Mouse (Mus musculus): ENCODE data around the gene Map3k14. TPM values are rescaled to one million over a fixed set of nuclear protein-coding genes. Genes with fewer than 3 reads are reported as not detected.
"Not testable (repeated sequence)": the region's sequence is repeated elsewhere in the genome, so short reads cannot be mapped to it uniquely, and the experiment has no call there.

Map3k14 gene
- polyA plus RNA-seq, 1 experiment from 2014 or later, result 3.8 TPM

DNA sequence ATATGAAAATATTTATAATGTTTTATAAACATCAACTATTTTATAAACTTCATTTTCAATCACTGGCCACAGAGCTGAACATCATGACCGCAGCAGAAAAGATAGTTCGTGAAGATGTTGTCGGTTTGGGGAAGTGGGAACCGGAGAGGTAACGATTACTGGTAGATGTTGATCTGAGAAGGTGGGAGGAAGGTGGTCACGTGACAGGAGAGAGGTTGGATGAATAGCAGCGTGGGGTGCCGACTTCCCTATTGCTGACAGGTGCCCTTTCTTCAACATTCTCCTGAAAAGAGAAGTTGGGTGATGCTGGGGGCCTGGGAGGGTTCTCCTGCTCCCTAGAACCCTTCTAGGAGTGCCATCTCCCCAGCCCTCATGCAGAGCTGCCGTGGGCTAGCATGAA is 37.3 kb upstream of the Map3k14 start:
- no peak for DNase-seq (ENCODE audit: low spot score)
- Histone ChIP-seq H3K9me3 (ENCODE audit: control insufficient read depth, low read length) (no peaks in the 10 kb centered on the region), H3K9ac (ENCODE audit: low read length) (no peak overlapping the region), H3K4me2 (ENCODE audit: low read depth, low read length, severe bottlenecking) (no peak overlapping the region), H3K27me3 (ENCODE audit: control insufficient read depth, insufficient read depth, low read length) (no peaks in the 10 kb centered on the region), H3K4me3 (ENCODE audit: low read depth, low read length) (no peak overlapping the region), H3K4me1 (replicated peaks; ENCODE audit: control insufficient read depth, insufficient read depth, low read length) (no peaks in the 10 kb centered on the region), H3K27ac (ENCODE audit: low read depth, low read length) (no peak overlapping the region), H3K36me3 (ENCODE audit: control insufficient read depth, insufficient read depth, low read length) (no peaks in the 10 kb centered on the region)
- WGBS, result 87% methylated on average over 9 of the region's 9 CpGs
- no peak for ATAC-seq (replicated peaks; ENCODE audit: low FRiP score)

- no peak overlapping the region for H3K4me3 ChIP-seq (ENCODE audit: low read depth, low read length)
- H3K9ac ChIP-seq (ENCODE audit: low read length), result no peak overlapping the region
- H3K4me1 ChIP-seq (replicated peaks; ENCODE audit: control insufficient read depth, insufficient read depth, low read length), result no peaks in the 10 kb centered on the region
- WGBS, result 93% methylated on average over 7 of the region's 7 CpGs
- no peak for DNase-seq (ENCODE audit: low spot score)
- no peak overlapping the region for H3K27ac ChIP-seq (ENCODE audit: low read depth, low read length)
- no peaks in the 10 kb centered on the region for H3K36me3 ChIP-seq (ENCODE audit: control insufficient read depth, insufficient read depth, low read length)
- H3K27me3 ChIP-seq (ENCODE audit: control insufficient read depth, insufficient read depth, low read length), result no peaks in the 10 kb centered on the region
- no peak overlapping the region for H3K4me2 ChIP-seq (ENCODE audit: low read depth, low read length, severe bottlenecking)
- H3K9me3 ChIP-seq (ENCODE audit: control insufficient read depth, low read length), result no peaks in the 10 kb centered on the region
- no peak for ATAC-seq (replicated peaks; ENCODE audit: low FRiP score)
These were observed 27.5 kb upstream of the Map3k14 start for GRCm38 (mm10) chr11:103294772-103295171.

DNA sequence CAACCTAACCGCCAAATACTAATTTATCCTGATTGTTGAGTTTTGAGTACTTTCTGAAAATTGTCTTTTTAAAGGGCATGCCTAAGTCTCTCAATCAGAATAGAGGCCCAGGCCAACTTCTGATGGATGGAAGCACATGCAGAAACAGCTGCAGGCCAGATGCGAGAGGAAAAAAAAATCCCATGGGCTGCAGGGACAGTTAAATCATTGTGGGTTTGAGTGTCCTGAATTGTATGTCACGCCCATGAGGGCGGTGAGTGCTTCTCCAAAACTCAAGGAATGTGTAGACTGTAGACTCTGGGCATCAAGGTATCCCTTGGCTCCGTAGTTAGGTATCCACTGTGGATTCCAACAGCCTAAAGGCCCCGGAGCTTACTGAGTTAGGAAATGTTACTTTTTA is 26.8 kb upstream of the Map3k14 start:
- no peaks in the 10 kb centered on the region for H3K36me3 ChIP-seq (ENCODE audit: control insufficient read depth, insufficient read depth, low read length)
- WGBS, result 89% methylated on average over 6 of the region's 6 CpGs
- ATAC-seq (replicated peaks; ENCODE audit: low FRiP score), result no peak

DNA sequence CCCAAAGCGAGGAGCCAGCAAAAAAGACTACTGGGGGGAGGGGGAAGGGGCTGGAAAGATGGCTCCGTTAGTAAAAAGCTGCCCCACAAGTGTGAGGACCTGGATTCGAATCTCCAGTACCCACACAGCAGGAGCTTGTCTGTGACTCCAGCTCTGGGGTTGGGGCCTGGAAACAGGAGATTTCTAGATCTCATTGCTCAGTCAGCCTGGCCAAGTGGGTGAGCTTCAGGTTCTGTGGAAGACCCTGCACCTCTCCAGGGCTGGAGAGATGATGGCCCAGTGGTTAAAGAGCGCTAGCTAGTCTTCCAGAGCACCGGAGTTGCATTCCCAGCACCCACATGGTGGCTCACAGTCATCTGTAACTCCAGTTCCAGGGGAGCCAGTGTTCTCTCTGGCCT is 25.6 kb upstream of the Map3k14 start:
- Histone ChIP-seq H3K27me3 (ENCODE audit: control insufficient read depth, insufficient read depth, low read length) (no peaks in the 10 kb centered on the region), H3K9me3 (ENCODE audit: control insufficient read depth, low read length) (no peaks in the 10 kb centered on the region), H3K9ac (ENCODE audit: low read length) (no peak overlapping the region), H3K4me1 (replicated peaks; ENCODE audit: control insufficient read depth, insufficient read depth, low read length) (no peaks in the 10 kb centered on the region), H3K4me3 (ENCODE audit: low read depth, low read length) (no peak overlapping the region), H3K27ac (ENCODE audit: low read depth, low read length) (no peak overlapping the region), H3K4me2 (ENCODE audit: low read depth, low read length, severe bottlenecking) (no peak overlapping the region), H3K36me3 (ENCODE audit: control insufficient read depth, insufficient read depth, low read length) (no peaks in the 10 kb centered on the region)
- 82% methylated on average over 5 of the region's 5 CpGs for WGBS
- ATAC-seq (replicated peaks; ENCODE audit: low FRiP score) (no peak), DNase-seq (ENCODE audit: low spot score) (no peak)

More for the DNA sequence above, 26.8 kb upstream of the Map3k14 start:
- H3K4me1 ChIP-seq (replicated peaks; ENCODE audit: control insufficient read depth, insufficient read depth, low read length), result no peaks in the 10 kb centered on the region
- H3K9ac ChIP-seq (ENCODE audit: low read length), result no peak overlapping the region
- no peak overlapping the region for H3K4me2 ChIP-seq (ENCODE audit: low read depth, low read length, severe bottlenecking)
- no peak overlapping the region for H3K4me3 ChIP-seq (ENCODE audit: low read depth, low read length)
- H3K9me3 ChIP-seq (ENCODE audit: control insufficient read depth, low read length), result no peaks in the 10 kb centered on the region
- DNase-seq (ENCODE audit: low spot score), result no peak
- no peaks in the 10 kb centered on the region for H3K27me3 ChIP-seq (ENCODE audit: control insufficient read depth, insufficient read depth, low read length)
- no peak overlapping the region for H3K27ac ChIP-seq (ENCODE audit: low read depth, low read length)

GRCm38 (mm10) chr11:103292152-103292889 is 25.0 kb upstream of the Map3k14 start:
- Histone ChIP-seq H3K27me3 (ENCODE audit: control insufficient read depth, insufficient read depth, low read length) (no peaks in the 10 kb centered on the region), H3K4me2 (ENCODE audit: low read depth, low read length, severe bottlenecking) (no peak overlapping the region), H3K36me3 (ENCODE audit: control insufficient read depth, insufficient read depth, low read length) (no peaks in the 10 kb centered on the region), H3K4me1 (replicated peaks; ENCODE audit: control insufficient read depth, insufficient read depth, low read length) (no peaks in the 10 kb centered on the region), H3K27ac (ENCODE audit: low read depth, low read length) (no peak overlapping the region), H3K4me3 (ENCODE audit: low read depth, low read length) (no peak overlapping the region), H3K9me3 (ENCODE audit: control insufficient read depth, low read length) (no peaks in the 10 kb centered on the region), H3K9ac (ENCODE audit: low read length) (no peak overlapping the region)
- ATAC-seq (replicated peaks; ENCODE audit: low FRiP score) (no peak), DNase-seq (ENCODE audit: low spot score) (no peak)
- WGBS, result 24% methylated on average over 14 of the region's 14 CpGs

DNA sequence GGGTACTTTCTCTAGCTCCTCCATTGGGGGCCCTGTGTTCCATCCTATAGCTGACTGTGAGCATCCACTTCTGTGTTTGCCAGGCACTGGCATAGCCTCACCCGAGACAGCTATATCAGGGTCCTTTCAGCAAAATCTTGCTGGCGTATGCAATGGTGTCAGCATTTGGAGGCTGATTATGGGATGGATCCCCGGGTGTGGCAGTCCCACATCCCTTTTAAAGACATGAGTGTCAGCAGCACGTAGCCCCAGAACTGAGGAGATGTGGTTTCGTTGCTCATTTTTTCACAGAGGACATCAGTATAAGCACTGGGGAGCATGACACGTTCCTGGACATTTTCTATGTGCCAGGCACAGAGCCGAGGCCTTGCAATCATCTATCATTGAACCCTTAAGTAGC is 23.6 kb upstream of the Map3k14 start:
- not testable (repeated sequence) for H3K27ac ChIP-seq (ENCODE audit: low read depth, low read length); H3K4me1 ChIP-seq (replicated peaks; ENCODE audit: control insufficient read depth, insufficient read depth, low read length); H3K4me3 ChIP-seq (ENCODE audit: low read depth, low read length); H3K9ac ChIP-seq (ENCODE audit: low read length); DNase-seq (ENCODE audit: low spot score); H3K9me3 ChIP-seq (ENCODE audit: control insufficient read depth, low read length); ATAC-seq (replicated peaks; ENCODE audit: low FRiP score); H3K36me3 ChIP-seq (ENCODE audit: control insufficient read depth, insufficient read depth, low read length); H3K27me3 ChIP-seq (ENCODE audit: control insufficient read depth, insufficient read depth, low read length); H3K4me2 ChIP-seq (ENCODE audit: low read depth, low read length, severe bottlenecking)
- WGBS, result 90% methylated on average over 7 of the region's 7 CpGs

DNA sequence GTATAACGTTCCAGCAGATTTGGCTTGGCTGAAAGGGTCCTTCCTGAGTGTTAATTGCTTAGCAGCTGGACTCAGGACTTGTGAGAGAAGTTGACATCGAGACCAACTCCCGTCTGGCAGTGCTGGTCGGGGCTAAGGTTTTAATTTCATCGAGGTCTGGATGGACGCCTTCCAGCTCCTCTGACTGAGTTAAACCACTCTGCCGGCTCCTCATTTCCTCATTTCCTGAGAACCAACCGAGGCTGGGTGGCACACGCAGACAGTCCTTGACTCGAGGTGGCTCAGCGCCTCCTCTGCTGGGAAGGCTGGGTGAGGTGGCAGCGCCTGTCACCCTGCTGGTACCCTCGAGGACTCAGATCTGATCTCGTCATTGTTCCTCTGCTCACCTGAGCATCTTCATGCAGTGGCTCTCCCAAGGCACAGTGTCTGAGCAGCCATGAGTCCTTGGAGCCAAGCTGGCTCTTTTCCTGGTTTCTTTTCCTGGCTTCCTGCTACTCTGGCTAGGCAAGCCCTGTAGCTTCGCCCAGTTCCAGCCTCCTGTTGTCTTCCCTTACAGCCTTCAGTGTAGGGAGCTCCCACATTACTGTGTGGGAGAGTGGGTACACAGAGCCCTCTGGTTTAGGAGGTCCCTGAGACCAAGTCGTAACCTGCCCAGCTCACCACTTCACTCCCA is 21.2 kb upstream of the Map3k14 start:
- Histone ChIP-seq H3K36me3 (ENCODE audit: control insufficient read depth, insufficient read depth, low read length) (no peaks in the 10 kb centered on the region), H3K4me1 (replicated peaks; ENCODE audit: control insufficient read depth, insufficient read depth, low read length) (no peaks in the 10 kb centered on the region), H3K9me3 (ENCODE audit: control insufficient read depth, low read length) (no peaks in the 10 kb centered on the region), H3K4me3 (ENCODE audit: low read depth, low read length) (no peak overlapping the region), H3K27ac (ENCODE audit: low read depth, low read length) (no peak overlapping the region), H3K27me3 (ENCODE audit: control insufficient read depth, insufficient read depth, low read length) (no peaks in the 10 kb centered on the region), H3K9ac (ENCODE audit: low read length) (no peak overlapping the region), H3K4me2 (ENCODE audit: low read depth, low read length, severe bottlenecking) (no peak overlapping the region)
- DNase-seq (ENCODE audit: low spot score), result no peak
- WGBS, result 80% methylated on average over 16 of the region's 16 CpGs
- no peak for ATAC-seq (replicated peaks; ENCODE audit: low FRiP score)

DNA sequence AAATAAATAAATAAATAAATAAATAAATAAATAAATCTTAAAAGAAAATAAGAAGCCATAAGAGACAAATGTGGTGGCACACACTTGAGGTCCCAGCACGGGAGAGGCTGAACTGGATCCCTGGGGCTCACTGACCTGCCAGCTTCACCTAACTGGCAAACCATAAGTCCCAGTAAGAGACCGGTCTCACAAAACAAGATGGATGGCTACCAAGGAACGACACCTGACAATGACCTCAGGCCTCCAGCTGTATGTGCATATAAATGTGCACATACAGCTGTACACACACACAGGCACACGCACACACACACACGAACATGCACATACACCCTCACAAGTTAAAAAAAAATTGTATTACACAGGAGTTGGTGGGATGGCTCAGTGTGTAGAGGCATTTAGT is 19.6 kb upstream of the Map3k14 start:
- Histone ChIP-seq H3K4me3 (ENCODE audit: low read depth, low read length) (no peak overlapping the region), H3K27me3 (ENCODE audit: control insufficient read depth, insufficient read depth, low read length) (no peaks in the 10 kb centered on the region), H3K36me3 (ENCODE audit: control insufficient read depth, insufficient read depth, low read length) (no peaks in the 10 kb centered on the region), H3K4me2 (ENCODE audit: low read depth, low read length, severe bottlenecking) (no peak overlapping the region), H3K9me3 (ENCODE audit: control insufficient read depth, low read length) (no peaks in the 10 kb centered on the region), H3K9ac (ENCODE audit: low read length) (no peak overlapping the region), H3K4me1 (replicated peaks; ENCODE audit: control insufficient read depth, insufficient read depth, low read length) (no peaks in the 10 kb centered on the region), H3K27ac (ENCODE audit: low read depth, low read length) (no peak overlapping the region)
- WGBS, result 89% methylated on average over 5 of the region's 5 CpGs
- DNase-seq (ENCODE audit: low spot score) (no peak), ATAC-seq (replicated peaks; ENCODE audit: low FRiP score) (no peak)

DNA sequence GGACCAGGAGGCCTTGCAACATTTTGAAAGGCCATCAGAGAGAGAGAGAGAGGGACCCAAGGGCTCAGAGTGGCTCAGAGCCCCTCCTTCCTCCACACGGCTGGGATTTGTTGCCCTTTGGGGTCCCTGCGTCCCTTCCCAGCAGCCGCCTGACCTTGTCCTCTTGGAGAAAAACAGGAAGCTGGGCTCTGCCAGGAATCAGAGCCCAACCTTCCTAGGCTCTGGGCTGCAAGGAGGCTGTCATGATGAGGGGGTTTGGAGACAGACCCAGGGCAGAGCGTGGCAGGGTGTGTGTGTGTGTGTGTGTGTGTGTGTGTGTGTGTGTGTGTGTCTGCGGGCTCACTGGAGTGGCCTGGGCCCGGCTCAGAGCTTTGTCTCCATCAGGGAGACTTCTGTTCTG is 18.7 kb upstream of the Map3k14 start:
- no peak overlapping the region for H3K9ac ChIP-seq (ENCODE audit: low read length)
- 56% methylated on average over 6 of the region's 6 CpGs for WGBS
- no peak overlapping the region for H3K4me2 ChIP-seq (ENCODE audit: low read depth, low read length, severe bottlenecking)
- no peaks in the 10 kb centered on the region for H3K27me3 ChIP-seq (ENCODE audit: control insufficient read depth, insufficient read depth, low read length)
- no peak for ATAC-seq (replicated peaks; ENCODE audit: low FRiP score)
- DNase-seq (ENCODE audit: low spot score), result no peak
- no peaks in the 10 kb centered on the region for H3K9me3 ChIP-seq (ENCODE audit: control insufficient read depth, low read length)
- H3K4me1 ChIP-seq (replicated peaks; ENCODE audit: control insufficient read depth, insufficient read depth, low read length), result no peaks in the 10 kb centered on the region
- H3K4me3 ChIP-seq (ENCODE audit: low read depth, low read length), result no peak overlapping the region
- no peaks in the 10 kb centered on the region for H3K36me3 ChIP-seq (ENCODE audit: control insufficient read depth, insufficient read depth, low read length)
- no peak overlapping the region for H3K27ac ChIP-seq (ENCODE audit: low read depth, low read length)

Measured in forebrain, embryonic 11.5 days (tissue).